Mouse (Mus musculus): ENCODE data around the gene Rnase9. TPM values are rescaled to one million over a fixed set of nuclear protein-coding genes. Genes with fewer than 3 reads are reported as not detected.
A peak's percentile ranks its signal among the peaks of the same experiment; 100 is the strongest.

The Rnase9 gene
- polyA plus RNA-seq, 1 experiment from 2014 or later = not detected

DNA sequence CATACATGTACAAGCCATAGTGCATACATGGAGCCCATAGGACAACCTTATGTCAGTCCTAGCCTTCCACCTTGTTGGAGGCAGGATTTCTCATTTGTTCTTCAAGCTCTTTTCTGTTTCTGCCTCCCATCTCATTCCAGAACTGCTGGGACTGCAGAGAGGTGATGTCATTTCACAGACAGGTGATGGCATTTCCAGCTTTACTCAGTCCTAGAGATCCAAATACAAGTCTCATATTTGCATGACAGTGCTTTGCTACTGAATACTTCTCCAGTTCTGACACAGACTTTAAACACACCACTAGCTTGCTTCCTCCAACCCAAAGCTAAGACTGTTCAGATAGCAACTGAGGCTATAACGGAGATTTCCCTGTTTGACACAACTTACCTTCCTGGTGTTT is 37.5 kb upstream of the Rnase9 start:
- ATAC-seq = no peak
- 94% methylated on average over 1 of the region's 1 CpGs for WGBS
- Histone ChIP-seq H3K4me1 (replicated peaks) (0 out of 2 replicates have a peak, but pooled peaks cover 3% of the 10 kb centered on the region), H3K27me3 (replicated peaks) (no peaks in the 10 kb centered on the region), H3K36me3 (no peaks in the 10 kb centered on the region), H3K27ac (no peak overlapping the region), H3K4me3 (replicated peaks) (no peak overlapping the region), H3K9ac (no peak overlapping the region), H3K9me3 (no peaks in the 10 kb centered on the region), H3K4me2 (replicated peaks) (no peak overlapping the region)

DNA sequence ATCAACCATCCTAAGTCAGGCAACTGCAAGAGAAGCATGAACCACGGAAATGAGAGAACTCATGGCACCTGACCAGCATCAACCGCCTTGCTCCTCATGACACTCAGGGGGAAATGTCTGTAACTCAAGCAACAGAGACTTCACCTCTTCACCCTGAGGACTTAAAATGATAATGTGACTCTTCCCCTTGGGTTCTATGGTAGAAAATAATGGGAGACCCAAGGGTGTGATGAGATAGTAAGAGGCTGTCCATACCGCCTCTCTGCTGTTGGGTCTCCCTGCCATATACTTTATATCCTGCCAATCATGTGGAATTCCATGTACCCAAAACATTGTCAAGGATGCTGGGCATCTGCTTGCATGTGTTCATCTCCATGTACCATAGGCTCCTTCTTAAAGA is 32.7 kb upstream of the Rnase9 start, which contains the start of gene Olfr750:
Gene Olfr750, minus strand, starts transcription at position 101 of the 400 bp plus-strand sequence.
- no peak for ATAC-seq
- Histone ChIP-seq H3K4me2 (replicated peaks) (no peak within 1 kb of the TSS), H3K4me3 (replicated peaks) (no peak within 1 kb of the TSS), H3K4me1 (replicated peaks) (no peaks in the 10 kb centered on the region), H3K9ac (no peak within 1 kb of the TSS), H3K27me3 (replicated peaks) (no peaks in the 10 kb centered on the region), H3K9me3 (no peaks in the 10 kb centered on the region), H3K36me3 (no peaks in the 10 kb centered on the region), H3K27ac (no peak within 1 kb of the TSS)
- 85% methylated on average over 3 of the region's 3 CpGs for WGBS

DNA sequence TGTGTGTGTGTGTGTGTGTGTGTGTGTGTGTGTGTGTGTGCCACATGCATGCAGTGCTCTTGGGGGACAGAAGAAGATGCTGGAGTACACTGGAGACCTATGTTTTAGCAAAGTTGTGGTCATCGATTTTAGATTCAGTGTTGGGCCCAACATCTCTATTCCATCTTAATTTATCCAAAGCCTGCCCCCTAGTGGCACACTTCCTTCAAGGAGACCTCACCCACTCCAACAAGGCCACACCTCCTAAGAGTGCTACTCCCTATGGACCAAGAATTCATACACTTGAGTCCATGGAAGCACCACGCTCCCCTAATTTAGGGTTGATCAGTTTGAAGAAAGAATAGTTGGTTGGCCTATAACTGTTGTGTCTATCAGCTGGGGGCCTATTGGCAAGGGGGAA is 27.9 kb upstream of the Rnase9 start:
- Histone ChIP-seq H3K36me3 (no peaks in the 10 kb centered on the region), H3K27me3 (replicated peaks) (no peaks in the 10 kb centered on the region), H3K9me3 (no peaks in the 10 kb centered on the region), H3K4me2 (replicated peaks) (no peak overlapping the region), H3K4me3 (replicated peaks) (no peak overlapping the region), H3K27ac (no peak overlapping the region), H3K4me1 (replicated peaks) (no peaks in the 10 kb centered on the region), H3K9ac (no peak overlapping the region)
- no peak for ATAC-seq
- WGBS = 91% methylated on average over 2 of the region's 2 CpGs

DNA sequence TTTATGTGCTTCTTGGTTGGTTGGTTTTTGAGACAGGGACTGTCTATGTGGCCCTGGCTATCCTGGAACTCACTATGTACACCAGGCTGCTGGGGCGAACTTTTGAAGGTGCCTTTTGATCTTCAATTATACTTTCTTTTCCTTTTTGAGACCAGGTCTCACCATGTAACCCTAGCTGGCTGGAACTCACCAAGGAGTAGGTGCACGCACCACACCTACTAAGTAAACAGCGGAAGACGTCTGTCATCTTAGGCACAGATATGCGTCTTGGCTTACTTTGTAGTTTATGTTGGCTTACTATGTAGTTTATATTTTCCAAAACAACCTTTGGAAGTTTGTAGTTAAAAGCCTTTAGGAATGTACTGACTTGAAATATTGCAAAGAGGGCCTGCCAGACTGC is 27.3 kb upstream of the Rnase9 start:
- Histone ChIP-seq H3K27ac (no peak overlapping the region), H3K4me3 (replicated peaks) (no peak overlapping the region), H3K9me3 (no peaks in the 10 kb centered on the region), H3K4me1 (replicated peaks) (no peaks in the 10 kb centered on the region), H3K27me3 (replicated peaks) (no peaks in the 10 kb centered on the region), H3K36me3 (no peaks in the 10 kb centered on the region), H3K4me2 (replicated peaks) (no peak overlapping the region), H3K9ac (no peak overlapping the region)
- ATAC-seq = no peak
- WGBS = 50% methylated on average over 5 of the region's 5 CpGs

DNA sequence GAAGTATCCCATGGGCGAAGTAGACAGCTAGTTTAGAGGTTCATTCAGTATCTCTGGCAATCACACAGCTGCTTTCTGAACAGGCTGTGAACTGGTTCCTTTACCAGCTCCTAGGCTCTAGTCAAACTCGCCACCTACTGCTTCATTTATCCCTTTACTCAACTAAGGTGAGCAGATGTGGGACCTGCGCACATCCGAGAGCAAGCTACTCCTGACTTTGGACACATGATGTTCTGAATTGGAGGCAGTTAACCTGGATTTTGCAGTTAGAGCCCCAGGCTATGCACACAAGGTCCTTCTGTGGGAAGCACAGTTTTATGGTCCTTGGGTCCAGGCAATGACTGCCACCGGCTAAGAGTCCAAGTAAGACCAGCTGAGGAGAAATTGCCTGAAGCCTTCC is 19.1 kb upstream of the Rnase9 start:
- H3K27me3 ChIP-seq (replicated peaks) = no peaks in the 10 kb centered on the region
- H3K36me3 ChIP-seq = no peaks in the 10 kb centered on the region
- H3K4me1 ChIP-seq (replicated peaks) = 0 out of 2 replicates have a peak, but pooled peaks cover 4% of the 10 kb centered on the region
- 90% methylated on average over 5 of the region's 5 CpGs for WGBS
- H3K9ac ChIP-seq = no peak overlapping the region
- no peak overlapping the region for H3K4me3 ChIP-seq (replicated peaks)
- H3K27ac ChIP-seq = no peak overlapping the region
- no peak overlapping the region for H3K4me2 ChIP-seq (replicated peaks)
- no peaks in the 10 kb centered on the region for H3K9me3 ChIP-seq
- ATAC-seq = no peak

DNA sequence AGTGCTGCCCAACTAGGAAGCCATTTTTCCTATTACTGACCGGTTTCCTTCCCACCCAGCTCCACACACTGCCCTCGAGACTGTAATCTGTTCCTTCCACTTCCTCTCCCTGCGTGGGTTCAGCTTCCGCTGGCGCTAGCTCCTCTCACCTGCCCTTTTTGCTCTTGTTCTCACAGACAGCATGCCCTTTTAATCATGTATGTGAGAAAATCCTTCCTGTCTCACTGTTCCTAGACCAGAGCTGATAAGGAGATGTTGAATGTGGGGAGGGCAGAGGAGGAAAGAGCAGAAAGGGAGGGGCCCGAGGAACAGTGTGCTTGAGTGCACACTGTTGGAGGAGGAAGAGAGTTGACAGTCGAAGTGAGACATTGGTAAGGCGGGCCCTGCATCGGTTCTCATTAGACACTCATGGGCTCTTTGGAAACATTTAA is 15.7 kb upstream of the Rnase9 start, which contains the start of gene Rnase12:
Gene Rnase12, minus strand, starts transcription at position 261 of the 431 bp plus-strand sequence.
- peak; percentile 83 for ATAC-seq
- 0 out of 2 replicates have a peak within 1 kb of the TSS, but pooled peaks have one; percentile 13 for H3K27ac ChIP-seq
- WGBS = 56% methylated on average over 9 of the region's 9 CpGs
- 0 out of 2 replicates have a peak, but pooled peaks cover 4% of the 10 kb centered on the region for H3K4me1 ChIP-seq (replicated peaks)
- no peak within 1 kb of the TSS for H3K4me3 ChIP-seq (replicated peaks)
- no peaks in the 10 kb centered on the region for H3K36me3 ChIP-seq
- H3K9ac ChIP-seq = no peak within 1 kb of the TSS
- H3K4me2 ChIP-seq (replicated peaks) = peak within 1 kb of the TSS; percentile 19; the same call in 1 of the 2 replicates
- H3K9me3 ChIP-seq = no peaks in the 10 kb centered on the region
- H3K27me3 ChIP-seq (replicated peaks) = no peaks in the 10 kb centered on the region

DNA sequence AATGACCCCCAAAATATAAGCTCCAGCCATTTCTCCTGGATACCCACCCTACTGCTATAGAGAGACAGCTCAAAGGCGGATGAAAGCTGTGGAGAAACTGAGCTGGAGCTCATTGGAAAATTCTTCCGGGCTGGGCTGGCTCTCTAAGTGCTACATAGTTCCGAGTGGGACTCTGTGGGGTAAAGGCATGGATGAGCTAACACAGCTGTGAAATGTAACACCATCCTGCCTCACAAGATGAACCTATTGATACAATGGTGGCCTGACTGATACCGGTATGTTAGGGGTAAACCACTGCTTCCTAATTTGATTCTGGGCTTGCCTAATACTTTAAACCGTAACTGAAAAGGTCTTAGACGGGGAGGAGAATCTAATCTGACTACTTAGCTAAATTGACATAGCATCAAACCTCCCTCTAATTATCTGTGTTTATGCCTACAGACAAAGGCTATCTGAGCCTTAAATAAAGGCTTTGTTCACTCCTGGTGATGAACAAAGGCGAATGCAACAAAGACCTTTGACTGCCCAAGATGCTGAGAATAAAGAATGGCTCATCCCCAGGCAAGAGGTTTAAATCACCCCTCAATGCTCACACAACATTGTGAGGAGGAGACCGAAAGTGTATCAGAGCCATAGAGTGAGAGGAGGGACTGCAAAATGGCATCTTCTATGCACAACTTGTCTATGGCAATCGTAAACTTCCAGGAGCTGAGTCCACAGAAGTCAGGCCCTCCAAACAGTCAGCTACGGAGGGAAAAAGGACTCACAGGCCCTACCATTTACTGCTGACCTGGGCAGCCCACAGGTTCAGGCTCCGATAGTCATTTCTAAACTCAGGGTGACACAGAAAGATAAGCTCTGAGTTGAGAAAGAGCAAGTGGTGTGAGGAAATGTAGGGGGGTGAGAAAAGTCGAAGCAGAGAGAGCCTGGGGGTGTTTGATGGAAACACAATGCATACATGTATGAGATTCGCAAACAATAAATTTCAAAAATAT is 12.9 kb upstream of the Rnase9 start:
- Histone ChIP-seq H3K9me3 (no peaks in the 10 kb centered on the region), H3K4me2 (replicated peaks) (no peak overlapping the region), H3K27ac (no peak overlapping the region), H3K9ac (no peak overlapping the region), H3K27me3 (replicated peaks) (no peaks in the 10 kb centered on the region), H3K4me1 (replicated peaks) (0 out of 2 replicates have a peak, but pooled peaks cover 4% of the 10 kb centered on the region), H3K36me3 (no peaks in the 10 kb centered on the region), H3K4me3 (replicated peaks) (no peak overlapping the region)
- ATAC-seq = no peak
- 65% methylated on average over 13 of the region's 13 CpGs for WGBS

DNA sequence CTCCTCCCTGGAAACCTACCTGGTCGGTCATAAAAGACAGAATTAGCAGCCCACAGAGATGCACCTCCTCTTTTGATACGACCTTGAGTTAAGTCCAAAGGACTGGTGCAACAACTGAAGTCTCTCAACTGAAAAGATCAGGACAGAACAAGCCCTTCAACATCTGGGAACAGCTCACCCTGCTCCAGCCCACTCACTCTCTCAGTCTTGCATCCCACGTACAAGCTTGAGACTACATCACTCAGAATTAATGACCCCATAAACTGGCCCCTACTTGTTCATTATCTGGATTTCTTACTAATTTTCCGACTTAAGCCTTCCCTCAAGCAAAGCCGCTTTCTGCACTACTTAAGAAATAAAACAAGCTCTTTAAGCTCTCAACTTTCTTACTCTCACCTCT is 11.5 kb upstream of the Rnase9 start:
- no peak for ATAC-seq
- WGBS = 64% methylated on average over 5 of the region's 5 CpGs
- Histone ChIP-seq H3K4me3 (replicated peaks) (no peak overlapping the region), H3K36me3 (no peaks in the 10 kb centered on the region), H3K9me3 (no peaks in the 10 kb centered on the region), H3K4me1 (replicated peaks) (0 out of 2 replicates have a peak, but pooled peaks cover 4% of the 10 kb centered on the region), H3K27ac (no peak overlapping the region), H3K9ac (no peak overlapping the region), H3K4me2 (replicated peaks) (no peak overlapping the region), H3K27me3 (replicated peaks) (no peaks in the 10 kb centered on the region)

DNA sequence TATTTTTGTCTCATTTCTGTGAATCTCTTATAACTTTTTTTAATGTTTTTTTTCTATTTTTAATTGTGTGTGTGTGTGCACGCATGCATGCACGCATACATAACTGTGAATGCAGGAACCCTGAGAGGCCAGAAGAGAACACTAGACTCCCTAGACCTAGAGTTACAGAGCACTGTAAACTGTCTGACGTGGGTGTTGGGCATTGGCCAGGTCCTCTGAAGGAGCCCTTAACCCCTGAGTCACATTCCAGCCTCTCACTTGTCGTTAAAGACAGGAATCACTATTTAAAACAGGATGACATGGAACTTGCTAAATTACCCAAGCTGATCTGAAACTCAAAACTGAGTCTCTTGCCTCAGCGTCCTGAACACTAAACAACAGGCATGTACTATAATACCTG is 10.3 kb upstream of the Rnase9 start:
- Histone ChIP-seq H3K4me2 (replicated peaks) (no peak overlapping the region), H3K27ac (no peak overlapping the region), H3K36me3 (no peaks in the 10 kb centered on the region), H3K9me3 (no peaks in the 10 kb centered on the region), H3K4me1 (replicated peaks) (no peaks in the 10 kb centered on the region), H3K4me3 (replicated peaks) (no peak overlapping the region), H3K9ac (no peak overlapping the region), H3K27me3 (replicated peaks) (no peaks in the 10 kb centered on the region)
- no peak for ATAC-seq
- 56% methylated on average over 5 of the region's 5 CpGs for WGBS

DNA sequence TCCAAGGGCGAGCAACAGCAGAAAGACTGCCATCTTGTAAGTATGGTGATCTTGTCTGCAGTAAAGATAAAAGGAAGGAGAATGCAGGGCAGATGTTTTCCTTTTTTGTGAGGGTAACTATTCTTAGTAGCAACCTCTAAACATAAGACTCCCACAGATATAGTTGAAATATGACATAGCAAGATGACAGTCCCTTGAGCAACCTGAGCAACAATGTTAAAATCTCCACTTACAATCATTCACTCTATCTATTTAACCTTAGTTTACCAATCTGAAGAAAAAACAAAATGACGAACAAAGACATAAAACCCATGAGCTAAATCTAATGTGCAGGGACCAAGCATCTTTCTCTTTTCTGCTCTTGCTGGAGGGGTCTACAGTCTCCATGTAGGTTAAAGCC is 8.4 kb upstream of the Rnase9 start, which contains the start of gene Rnase11:
Gene Rnase11, minus strand, starts transcription at position 101 of the 400 bp plus-strand sequence.
- Histone ChIP-seq H3K4me2 (replicated peaks) (no peak within 1 kb of the TSS), H3K9ac (no peak within 1 kb of the TSS), H3K9me3 (no peaks in the 10 kb centered on the region), H3K27me3 (replicated peaks) (no peaks in the 10 kb centered on the region), H3K4me3 (replicated peaks) (no peak within 1 kb of the TSS), H3K36me3 (no peaks in the 10 kb centered on the region), H3K27ac (no peak within 1 kb of the TSS), H3K4me1 (replicated peaks) (no peaks in the 10 kb centered on the region)
- ATAC-seq = no peak
- whole genome bisulfite sequencing = 83% methylated on average over 2 of the region's 2 CpGs

DNA sequence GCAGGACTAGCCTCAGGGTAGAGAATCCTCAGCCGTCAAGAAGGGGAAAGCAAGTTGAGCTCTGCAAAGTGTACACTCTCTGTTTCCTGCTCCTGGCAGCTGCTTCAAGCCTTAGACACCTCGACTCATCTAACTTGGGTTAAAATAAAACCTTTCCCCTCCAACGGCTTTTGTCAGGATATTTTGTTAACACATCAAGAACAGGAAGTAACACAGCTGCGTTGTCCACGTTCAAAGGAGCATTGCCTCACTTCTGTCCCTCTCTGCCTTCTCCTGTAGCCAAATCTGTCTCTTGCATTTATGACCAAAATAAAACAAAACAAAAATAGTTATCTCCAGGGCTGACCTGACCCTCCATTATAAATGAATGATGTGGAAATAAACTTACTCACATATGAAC is 6.2 kb upstream of the Rnase9 start:
- H3K36me3 ChIP-seq = no peaks in the 10 kb centered on the region
- no peak overlapping the region for H3K4me3 ChIP-seq (replicated peaks)
- H3K27me3 ChIP-seq (replicated peaks) = no peaks in the 10 kb centered on the region
- H3K4me1 ChIP-seq (replicated peaks) = no peaks in the 10 kb centered on the region
- no peak overlapping the region for H3K4me2 ChIP-seq (replicated peaks)
- H3K9me3 ChIP-seq = no peaks in the 10 kb centered on the region
- no peak overlapping the region for H3K27ac ChIP-seq
- ATAC-seq = no peak
- H3K9ac ChIP-seq = no peak overlapping the region
- WGBS = 25% methylated on average over 5 of the region's 5 CpGs

DNA sequence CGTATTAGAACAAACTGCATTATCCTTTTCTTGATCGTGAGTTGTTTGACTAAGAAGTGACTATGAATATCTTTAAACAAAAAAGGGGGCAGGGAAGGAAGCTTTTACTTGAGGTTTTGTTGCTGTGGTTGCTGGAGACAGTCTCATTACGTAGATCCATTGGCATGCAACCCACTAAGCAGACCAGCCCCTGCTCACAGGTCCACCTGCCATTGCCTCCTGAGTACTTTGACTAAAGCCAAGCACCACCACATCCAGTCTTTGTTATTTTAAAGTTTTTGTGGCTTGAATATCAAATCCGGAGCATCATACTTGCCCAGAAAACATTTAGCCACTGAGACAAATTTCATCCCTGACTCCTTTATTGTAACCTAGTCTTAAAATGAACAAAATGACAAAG is 5.5 kb downstream of the Rnase9 start:
- H3K9ac ChIP-seq = no peak overlapping the region
- H3K27me3 ChIP-seq (replicated peaks) = no peaks in the 10 kb centered on the region
- no peak for ATAC-seq
- H3K27ac ChIP-seq = no peak overlapping the region
- no peaks in the 10 kb centered on the region for H3K4me1 ChIP-seq (replicated peaks)
- 80% methylated on average over 4 of the region's 4 CpGs for WGBS
- H3K36me3 ChIP-seq = no peaks in the 10 kb centered on the region
- no peak overlapping the region for H3K4me3 ChIP-seq (replicated peaks)
- H3K4me2 ChIP-seq (replicated peaks) = no peak overlapping the region
- H3K9me3 ChIP-seq = no peaks in the 10 kb centered on the region
